Mouse (Mus musculus): Measurements from ENCODE around the gene Clstn2. TPM values are rescaled to one million over a fixed set of nuclear protein-coding genes. Genes with fewer than 3 reads are reported as not detected.

Clstn2 gene
- total and polyA plus RNA-seq, 2 experiments from 2014 or later: 0.14 to 0.61 TPM

DNA sequence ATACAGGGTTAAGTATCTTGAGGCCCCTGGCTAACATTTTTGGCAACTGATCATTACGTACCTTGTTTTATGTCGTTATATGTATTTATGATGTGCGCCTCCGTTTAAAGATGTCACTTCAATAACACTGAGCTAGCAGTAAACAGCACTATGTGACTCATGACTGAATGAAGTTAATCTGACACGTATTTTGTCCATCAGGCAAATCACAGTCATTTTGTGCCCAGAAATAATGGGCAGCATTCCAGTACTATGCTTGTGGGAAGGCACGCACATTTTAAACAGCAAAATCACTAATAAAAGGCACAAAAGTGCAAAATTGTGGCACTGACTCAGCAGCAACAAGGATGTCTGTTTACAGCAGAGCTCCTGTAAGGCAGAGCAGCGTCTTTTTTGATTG, 316.0 kb downstream of the Clstn2 start:
- Histone ChIP-seq H3K27ac (ENCODE audit: low read depth) (no peak overlapping the region), H3K9me3 (replicated peaks; ENCODE audit: control insufficient read depth, low read length) (no peaks in the 10 kb centered on the region), H3K27me3 (ENCODE audit: control insufficient read depth, insufficient read depth, low read length) (no peaks in the 10 kb centered on the region; the same call in 1 of the 2 replicates), H3K4me2 (ENCODE audit: low read depth, low read length) (no peak overlapping the region), H3K4me3 (ENCODE audit: low read depth, low read length) (no peak overlapping the region), H3K9ac (replicated peaks; ENCODE audit: low read depth, low read length) (no peak overlapping the region), H3K36me3 (replicated peaks; ENCODE audit: control insufficient read depth, insufficient read depth, low read length) (no peaks in the 10 kb centered on the region), H3K4me1 (ENCODE audit: control insufficient read depth, insufficient read depth) (no peaks in the 10 kb centered on the region)
- no peak for TF ChIP-seq EP300 (IDR thresholded peaks at IDR 0.05; ENCODE audit: low read depth)
- ATAC-seq (ENCODE audit: insufficient read depth, low read depth) (no peak), DNase-seq (ENCODE audit: low spot score) (no peak)
- WGBS: 72% methylated on average over 7 of the region's 7 CpGs

DNA sequence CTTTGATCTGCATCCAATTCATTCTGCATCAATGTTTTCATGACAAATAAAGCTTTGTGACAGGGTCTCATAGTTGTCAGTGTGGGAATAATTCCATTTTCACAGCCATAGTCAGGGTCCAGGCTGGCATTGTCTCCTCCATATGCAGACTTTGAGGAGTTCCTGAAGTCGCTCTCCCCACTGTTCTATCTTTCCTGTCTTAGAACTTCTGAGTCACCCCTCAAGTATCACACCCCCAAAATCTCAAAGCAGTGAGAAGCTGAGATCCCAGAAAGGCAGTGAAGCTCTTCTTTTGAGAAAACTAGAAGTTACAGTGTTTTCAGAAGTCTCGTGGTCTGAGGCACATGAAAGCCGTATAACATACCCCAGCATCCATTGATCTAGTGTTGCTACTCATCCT, 320.1 kb downstream of the Clstn2 start:
- no peak overlapping the region for H3K4me2 ChIP-seq (ENCODE audit: low read depth, low read length)
- no peaks in the 10 kb centered on the region for H3K36me3 ChIP-seq (replicated peaks; ENCODE audit: control insufficient read depth, insufficient read depth, low read length)
- no peaks in the 10 kb centered on the region for H3K9me3 ChIP-seq (replicated peaks; ENCODE audit: control insufficient read depth, low read length)
- no peak overlapping the region for H3K27ac ChIP-seq (ENCODE audit: low read depth)
- ATAC-seq (ENCODE audit: insufficient read depth, low read depth) (no peak), DNase-seq (ENCODE audit: low spot score) (no peak)
- no peaks in the 10 kb centered on the region for H3K4me1 ChIP-seq (ENCODE audit: control insufficient read depth, insufficient read depth)
- peaks cover 14% of the 10 kb centered on the region; the same call in 1 of the 2 replicates for H3K27me3 ChIP-seq (ENCODE audit: control insufficient read depth, insufficient read depth, low read length)
- no peak overlapping the region for H3K9ac ChIP-seq (replicated peaks; ENCODE audit: low read depth, low read length)
- no peak overlapping the region for H3K4me3 ChIP-seq (ENCODE audit: low read depth, low read length)
- no peak for TF ChIP-seq EP300 (IDR thresholded peaks at IDR 0.05; ENCODE audit: low read depth)
- TF ChIP-seq CTCF (IDR thresholded peaks at IDR 0.05; ENCODE audit: low read depth): no peak
- 86% methylated on average over 3 of the region's 3 CpGs for WGBS

DNA sequence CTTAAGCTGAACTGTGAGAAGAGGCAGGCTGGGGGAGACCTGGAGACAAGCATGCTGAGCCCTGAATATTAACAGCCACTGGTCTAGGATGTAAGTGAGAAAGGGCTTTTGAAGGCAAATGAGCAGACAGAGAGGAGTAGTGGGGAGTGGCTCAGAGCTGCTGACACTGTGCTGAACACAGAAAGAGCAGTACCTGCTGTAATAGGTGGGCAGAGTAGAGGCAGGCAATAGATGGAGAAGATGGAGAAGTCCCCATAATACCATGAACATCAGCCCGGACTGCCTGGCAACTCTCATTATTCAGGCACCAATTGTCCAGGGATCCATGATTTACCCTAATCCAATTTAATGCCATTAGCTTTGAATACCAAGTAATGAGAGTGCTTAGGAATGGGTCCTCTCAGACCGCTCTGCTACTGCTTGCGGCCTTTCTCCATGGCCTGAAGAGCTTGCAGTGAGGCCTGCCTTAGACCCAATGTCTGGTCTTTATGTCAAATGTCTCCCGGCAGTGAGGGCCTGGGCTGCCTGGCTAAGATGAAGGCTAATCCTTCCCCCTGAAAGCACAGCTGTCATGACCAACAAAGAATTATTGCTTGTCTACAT, 329.0 kb downstream of the Clstn2 start:
- 93% methylated on average over 4 of the region's 4 CpGs for WGBS
- DNase-seq (ENCODE audit: low spot score): no peak
- Histone ChIP-seq H3K4me1 (ENCODE audit: control insufficient read depth, insufficient read depth) (0 out of 2 replicates have a peak, but pooled peaks cover 12% of the 10 kb centered on the region), H3K36me3 (replicated peaks; ENCODE audit: control insufficient read depth, insufficient read depth, low read length) (no peaks in the 10 kb centered on the region), H3K4me2 (ENCODE audit: low read depth, low read length) (no peak overlapping the region), H3K27me3 (ENCODE audit: control insufficient read depth, insufficient read depth, low read length) (0 out of 2 replicates have a peak, but pooled peaks cover 8% of the 10 kb centered on the region), H3K27ac (ENCODE audit: low read depth) (no peak overlapping the region), H3K9me3 (replicated peaks; ENCODE audit: control insufficient read depth, low read length) (no peaks in the 10 kb centered on the region), H3K9ac (replicated peaks; ENCODE audit: low read depth, low read length) (no peak overlapping the region), H3K4me3 (ENCODE audit: low read depth, low read length) (no peak overlapping the region)
- TF ChIP-seq CTCF (IDR thresholded peaks at IDR 0.05; ENCODE audit: low read depth) (no peak), EP300 (IDR thresholded peaks at IDR 0.05; ENCODE audit: low read depth) (no peak)
- no peak for ATAC-seq (ENCODE audit: insufficient read depth, low read depth)

DNA sequence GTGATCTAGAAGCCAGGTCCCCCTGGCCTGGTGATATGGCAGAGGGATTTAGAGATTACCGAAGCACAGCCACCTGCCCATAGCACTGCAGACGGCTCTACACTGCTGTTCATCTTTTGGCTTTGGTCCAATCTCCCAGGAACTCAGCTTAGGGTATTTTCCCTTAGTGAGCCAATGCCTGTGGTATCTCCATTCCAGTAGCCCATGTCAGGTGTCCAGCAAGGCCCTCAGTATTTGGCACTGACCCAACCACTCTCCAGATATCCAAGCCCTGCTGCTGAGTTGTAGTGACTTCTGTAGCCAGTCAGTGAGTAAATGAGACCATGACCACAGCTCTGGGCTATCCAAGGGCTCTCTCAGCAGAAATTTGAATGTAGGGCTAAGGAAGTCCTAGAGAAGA, 330.0 kb downstream of the Clstn2 start:
- Histone ChIP-seq H3K9me3 (replicated peaks; ENCODE audit: control insufficient read depth, low read length) (no peaks in the 10 kb centered on the region), H3K9ac (replicated peaks; ENCODE audit: low read depth, low read length) (no peak overlapping the region), H3K4me3 (ENCODE audit: low read depth, low read length) (no peak overlapping the region), H3K27ac (ENCODE audit: low read depth) (no peak overlapping the region), H3K4me2 (ENCODE audit: low read depth, low read length) (no peak overlapping the region), H3K27me3 (ENCODE audit: control insufficient read depth, insufficient read depth, low read length) (0 out of 2 replicates have a peak, but pooled peaks cover 4% of the 10 kb centered on the region), H3K36me3 (replicated peaks; ENCODE audit: control insufficient read depth, insufficient read depth, low read length) (no peaks in the 10 kb centered on the region), H3K4me1 (ENCODE audit: control insufficient read depth, insufficient read depth) (0 out of 2 replicates have a peak, but pooled peaks cover 12% of the 10 kb centered on the region)
- TF ChIP-seq CTCF (IDR thresholded peaks at IDR 0.05; ENCODE audit: low read depth): no peak
- TF ChIP-seq EP300 (IDR thresholded peaks at IDR 0.05; ENCODE audit: low read depth): no peak
- ATAC-seq (ENCODE audit: insufficient read depth, low read depth): peak; percentile 90
- peak; percentile 59 for DNase-seq (ENCODE audit: low spot score)
- WGBS: 19% methylated on average over 2 of the region's 2 CpGs

DNA sequence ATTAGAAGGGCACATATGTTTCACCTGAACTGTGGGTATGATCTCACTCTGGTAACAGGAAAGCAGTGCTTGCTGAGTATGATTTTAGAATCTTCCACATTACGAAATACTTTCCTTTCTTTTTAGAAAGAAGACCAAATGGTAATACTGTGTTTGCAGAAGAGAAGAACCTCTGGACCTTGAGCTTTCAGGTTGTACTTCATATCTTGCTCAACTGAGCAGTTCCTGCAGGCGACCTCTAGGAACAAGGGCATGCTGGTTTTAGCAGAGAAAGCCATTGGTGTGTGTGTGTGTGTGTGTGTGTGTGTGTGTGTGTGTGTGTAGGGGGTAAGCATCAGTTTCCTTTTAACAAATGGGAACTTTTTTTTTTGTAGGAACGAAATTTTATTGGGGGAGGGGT, 333.0 kb downstream of the Clstn2 start:
- 0 out of 2 replicates have a peak, but pooled peaks cover 12% of the 10 kb centered on the region for H3K4me1 ChIP-seq (ENCODE audit: control insufficient read depth, insufficient read depth)
- no peak for DNase-seq (ENCODE audit: low spot score)
- no peak overlapping the region for H3K27ac ChIP-seq (ENCODE audit: low read depth)
- no peak overlapping the region for H3K4me3 ChIP-seq (ENCODE audit: low read depth, low read length)
- H3K36me3 ChIP-seq (replicated peaks; ENCODE audit: control insufficient read depth, insufficient read depth, low read length): no peaks in the 10 kb centered on the region
- no peak overlapping the region for H3K9ac ChIP-seq (replicated peaks; ENCODE audit: low read depth, low read length)
- WGBS: 73% methylated on average over 3 of the region's 3 CpGs
- TF ChIP-seq CTCF (IDR thresholded peaks at IDR 0.05; ENCODE audit: low read depth) (no peak), EP300 (IDR thresholded peaks at IDR 0.05; ENCODE audit: low read depth) (no peak)
- no peaks in the 10 kb centered on the region for H3K9me3 ChIP-seq (replicated peaks; ENCODE audit: control insufficient read depth, low read length)
- no peak overlapping the region for H3K4me2 ChIP-seq (ENCODE audit: low read depth, low read length)
- 0 out of 2 replicates have a peak, but pooled peaks cover 4% of the 10 kb centered on the region for H3K27me3 ChIP-seq (ENCODE audit: control insufficient read depth, insufficient read depth, low read length)
- no peak for ATAC-seq (ENCODE audit: insufficient read depth, low read depth)

DNA sequence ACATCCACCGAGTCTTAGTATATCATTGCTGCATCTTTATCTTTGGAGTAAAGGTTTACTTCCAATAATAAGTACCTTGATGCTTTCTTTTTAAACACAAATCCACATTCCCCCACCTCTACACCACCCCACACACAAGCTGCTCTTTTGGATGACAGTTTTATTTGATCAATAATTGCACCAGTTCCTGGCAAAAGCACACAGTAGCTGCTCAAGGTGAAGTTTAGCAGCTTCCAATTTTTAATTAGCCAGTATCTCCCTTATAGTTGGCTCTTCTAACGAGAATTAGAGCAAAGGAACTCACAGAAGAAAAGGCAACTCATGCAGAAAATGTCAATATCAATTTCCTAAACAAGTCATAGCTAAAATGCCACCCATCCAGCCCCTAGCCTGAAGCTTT, 334.0 kb downstream of the Clstn2 start:
- Histone ChIP-seq H3K27me3 (ENCODE audit: control insufficient read depth, insufficient read depth, low read length) (0 out of 2 replicates have a peak, but pooled peaks cover 4% of the 10 kb centered on the region), H3K36me3 (replicated peaks; ENCODE audit: control insufficient read depth, insufficient read depth, low read length) (no peaks in the 10 kb centered on the region), H3K9me3 (replicated peaks; ENCODE audit: control insufficient read depth, low read length) (no peaks in the 10 kb centered on the region), H3K4me3 (ENCODE audit: low read depth, low read length) (no peak overlapping the region), H3K4me2 (ENCODE audit: low read depth, low read length) (no peak overlapping the region), H3K9ac (replicated peaks; ENCODE audit: low read depth, low read length) (no peak overlapping the region), H3K27ac (ENCODE audit: low read depth) (no peak overlapping the region), H3K4me1 (ENCODE audit: control insufficient read depth, insufficient read depth) (0 out of 2 replicates have a peak, but pooled peaks cover 12% of the 10 kb centered on the region)
- WGBS: 67% methylated on average over 2 of the region's 2 CpGs
- no peak for TF ChIP-seq CTCF (IDR thresholded peaks at IDR 0.05; ENCODE audit: low read depth)
- no peak for TF ChIP-seq EP300 (IDR thresholded peaks at IDR 0.05; ENCODE audit: low read depth)
- DNase-seq (ENCODE audit: low spot score): no peak
- ATAC-seq (ENCODE audit: insufficient read depth, low read depth): no peak

Measured in heart, postnatal 0 days (tissue).